8 mouse cellular contexts compared by ENCODE assay signal in the genomic region with DNA sequence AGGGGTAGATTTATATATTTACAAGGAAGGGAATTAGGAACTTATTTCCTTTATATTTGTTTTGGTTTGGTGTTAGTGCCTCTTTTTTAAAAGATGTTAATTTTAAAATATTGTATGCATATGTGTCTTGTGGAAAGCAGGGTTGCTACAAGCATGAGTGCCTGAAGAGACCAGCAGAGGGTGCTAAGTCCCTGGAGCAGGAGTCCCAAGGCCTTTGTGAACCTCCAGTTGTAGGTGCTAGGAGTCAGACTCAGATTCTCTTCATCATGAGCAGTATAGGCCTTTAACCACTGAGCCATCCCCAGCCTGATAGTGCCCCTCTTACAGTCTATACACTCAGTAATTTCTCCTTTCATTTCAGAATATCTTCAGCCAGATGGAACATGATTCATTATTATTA.
DNase-seq lines count a peak whose midpoint lies in the region; ATAC-seq lines count a peak whose summit lies in the region.

No protein-coding gene starts in this region.

- H3K4me3 ChIP-seq in midbrain, embryonic 12.5 days, result no peak overlapping the region
- no peak overlapping the region for H3K4me3 ChIP-seq in midbrain, embryonic 16.5 days (ENCODE audit: low read depth, low read length)

- ATAC-seq in frontal cortex, adult (ENCODE audit: low TSS enrichment), result peak; percentile 91
- ATAC-seq in midbrain, embryonic 12.5 days (ENCODE audit: low FRiP score, low read depth), result 0 out of 2 replicates have a peak, but pooled peaks have one; percentile 52
- ATAC-seq in midbrain, embryonic 16.5 days, result no peak
- ATAC-seq in erythroid progenitor cell, adult 5-6 weeks (replicated peaks; ENCODE audit: low FRiP score, poor library complexity, severe bottlenecking), result no peak

- H3K4me2 ChIP-seq in midbrain, embryonic 12.5 days (replicated peaks), result no peak overlapping the region
- H3K4me2 ChIP-seq in midbrain, embryonic 16.5 days (ENCODE audit: low read length), result no peak overlapping the region

- no peaks in the 10 kb centered on the region for H3K9me3 ChIP-seq in midbrain, embryonic 12.5 days
- H3K9me3 ChIP-seq in midbrain, embryonic 16.5 days (replicated peaks; ENCODE audit: control insufficient read depth, low read length, poor library complexity, severe bottlenecking), result 0 out of 2 replicates have a peak, but pooled peaks cover 6% of the 10 kb centered on the region

- no peaks in the 10 kb centered on the region for H3K36me3 ChIP-seq in midbrain, embryonic 12.5 days
- H3K36me3 ChIP-seq in midbrain, embryonic 16.5 days (ENCODE audit: control insufficient read depth, insufficient read depth, low read length), result no peaks in the 10 kb centered on the region

- H3K27me3 ChIP-seq in midbrain, embryonic 12.5 days, result no peaks in the 10 kb centered on the region
- no peaks in the 10 kb centered on the region for H3K27me3 ChIP-seq in midbrain, embryonic 16.5 days (ENCODE audit: control insufficient read depth, insufficient read depth, low read depth, low read length)

- H3K4me1 ChIP-seq in midbrain, embryonic 12.5 days, result no peaks in the 10 kb centered on the region
- H3K4me1 ChIP-seq in midbrain, embryonic 16.5 days (ENCODE audit: control insufficient read depth, insufficient read depth, low read length), result no peaks in the 10 kb centered on the region

- H3K9ac ChIP-seq in midbrain, embryonic 12.5 days (replicated peaks), result no peak overlapping the region
- no peak overlapping the region for H3K9ac ChIP-seq in midbrain, embryonic 16.5 days (ENCODE audit: low read depth, low read length)

- H3K27ac ChIP-seq in midbrain, embryonic 12.5 days (replicated peaks), result no peak overlapping the region
- H3K27ac ChIP-seq in midbrain, embryonic 16.5 days (ENCODE audit: low read length), result no peak overlapping the region

- DNase-seq in frontal cortex, postnatal 10 days (ENCODE audit: low spot score in 2 of 2), result no peak
- DNase-seq in brain, adult 2 months (ENCODE audit: low read depth, low spot score), result peak; percentile 62
- DNase-seq in layer of hippocampus, postnatal 10 days (ENCODE audit: low spot score in 2 of 2), result peak; percentile 8 to 14
- no peak for DNase-seq in thymus, postnatal 36 days

Comparison
In these comparisons a context has a peak if more than half of its experiments do, and no peak if none do; other contexts are left out.
1. ATAC-seq: peak in frontal cortex, adult (single experiment) and midbrain, embryonic 12.5 days (single experiment); none in midbrain, embryonic 16.5 days (single experiment) and erythroid progenitor cell, adult 5-6 weeks (single experiment).
2. DNase-seq: peak in brain, adult 2 months (single experiment) and layer of hippocampus, postnatal 10 days (2 of 2); none in frontal cortex, postnatal 10 days (0 of 2) and thymus, postnatal 36 days (0 of 2).